Mouse (Mus musculus) cerebellum, adult (tissue): ENCODE data around the gene Thg1l.

Experiments used
- ATAC-seq: cut with Nextera tagmentation; 2 replicates; pipeline ENCODE4 v1.9.2; 2017; ENCODE audit warnings: mild to moderate bottlenecking, moderate library complexity, mixed read lengths; ENCODE audit not compliant: insufficient number of reproducible peaks, low FRiP score, low TSS enrichment

Gene Thg1l

GRCm38 (mm10) chr11:45929541-45929940 is 25.8 kb downstream of the Thg1l start:
- no peak for ATAC-seq

GRCm38 (mm10) chr11:45927456-45927855 is 27.8 kb downstream of the Thg1l start:
- no peak for ATAC-seq

- peak; percentile 89 for ATAC-seq
Measured at GRCm38 (mm10) chr11:45926640-45927082, 28.6 kb downstream of the Thg1l start.

GRCm38 (mm10) chr11:45925436-45925835 is 29.9 kb downstream of the Thg1l start:
- no peak for ATAC-seq

GRCm38 (mm10) chr11:45921480-45921898 is 33.8 kb downstream of the Thg1l start:
- ATAC-seq: no peak

- ATAC-seq: no peak
Measured at GRCm38 (mm10) chr11:45921026-45921425, 34.3 kb downstream of the Thg1l start.

GRCm38 (mm10) chr11:45918836-45919235 is 36.5 kb downstream of the Thg1l start:
- ATAC-seq: no peak

GRCm38 (mm10) chr11:45918018-45918417 is 37.3 kb downstream of the Thg1l start:
- ATAC-seq: no peak

- no peak for ATAC-seq
Measured at GRCm38 (mm10) chr11:45916196-45916595, 39.1 kb downstream of the Thg1l start.

GRCm38 (mm10) chr11:45910701-45911100 is 44.6 kb downstream of the Thg1l start:
- no peak for ATAC-seq

GRCm38 (mm10) chr11:45908894-45909293 is 46.4 kb downstream of the Thg1l start:
- no peak for ATAC-seq

GRCm38 (mm10) chr11:45908070-45908469 is 47.2 kb downstream of the Thg1l start:
- no peak for ATAC-seq

GRCm38 (mm10) chr11:45907301-45907700 is 48.0 kb downstream of the Thg1l start:
- ATAC-seq: no peak

- ATAC-seq: no peak
Measured at GRCm38 (mm10) chr11:45906109-45906786, 49.0 kb downstream of the Thg1l start.

- ATAC-seq: no peak
Measured at GRCm38 (mm10) chr11:45900233-45901015, 54.9 kb downstream of the Thg1l start.

GRCm38 (mm10) chr11:45897392-45897791 is 57.9 kb downstream of the Thg1l start:
- ATAC-seq: no peak
